Mouse (Mus musculus): ENCODE data around the gene Ddx20. TPM values are rescaled to one million over a fixed set of nuclear protein-coding genes. Genes with fewer than 3 reads are reported as not detected.
"Not testable (repeated sequence)": the region's sequence is repeated elsewhere in the genome, so short reads cannot be mapped to it uniquely, and the experiment has no call there.

The Ddx20 gene
- polyA plus RNA-seq, 1 experiment = 31.3 TPM

DNA sequence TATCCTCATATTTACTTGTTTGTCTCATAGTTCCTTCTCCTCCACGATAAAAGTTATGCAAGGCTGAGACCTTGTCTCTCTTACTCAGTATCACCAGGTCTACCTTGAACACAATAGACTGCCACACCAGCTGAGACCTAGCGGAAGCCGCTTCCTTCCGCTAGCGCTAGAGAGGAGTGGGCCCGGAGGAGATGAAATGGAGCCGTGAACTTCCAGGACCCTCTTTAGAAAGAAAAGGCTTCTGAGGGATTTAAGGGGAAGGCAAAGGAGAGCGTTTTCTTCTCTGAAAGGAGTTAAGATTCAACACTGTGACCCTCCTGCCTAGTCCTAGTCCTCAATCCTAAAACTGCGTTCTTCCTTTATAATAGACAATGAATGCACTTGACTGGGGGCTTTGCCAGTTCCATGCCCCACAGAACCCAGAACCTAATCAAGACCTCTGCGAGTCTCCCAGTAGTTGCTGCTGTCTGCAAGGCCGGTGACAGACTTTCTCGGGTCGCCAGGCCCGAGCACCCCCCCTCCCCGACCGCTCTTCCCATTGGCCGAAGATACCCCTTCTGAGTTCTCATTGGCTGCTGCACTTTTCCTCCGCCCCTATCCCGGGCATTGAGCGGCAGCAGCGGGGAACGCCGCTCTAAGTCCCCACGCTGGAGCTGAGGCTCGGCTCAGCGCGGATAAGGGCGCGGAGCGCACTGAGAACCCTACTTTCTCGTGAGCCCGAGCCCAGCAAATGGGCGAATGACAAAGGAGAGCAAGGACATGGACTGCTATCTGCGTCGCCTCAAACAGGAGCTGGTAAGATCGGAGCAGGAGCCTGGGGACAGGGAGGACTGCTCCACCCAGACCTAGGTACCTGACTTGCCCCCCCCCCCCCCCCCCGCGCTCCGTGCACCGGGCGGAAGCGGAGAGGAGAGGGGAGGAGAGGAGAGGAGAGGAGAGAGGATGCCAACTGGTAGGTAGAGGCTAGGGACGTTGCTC, 16.9 kb upstream of the Ddx20 start, which contains the start of gene Inka2:
Inka2 (plus strand) TSS at position 569 of the 978 bp plus-strand sequence.
- Histone ChIP-seq H3K27me3 (ENCODE audit: control insufficient read depth, insufficient read depth, low read length, poor library complexity, severe bottlenecking) (no peaks in the 10 kb centered on the region), H3K4me3 (ENCODE audit: low read depth, low read length) (peak within 1 kb of the TSS; percentile 88), H3K36me3 (ENCODE audit: control insufficient read depth, insufficient read depth, low read length, poor library complexity, severe bottlenecking) (no peaks in the 10 kb centered on the region), H3K27ac (ENCODE audit: insufficient read depth, low read length) (no peak within 1 kb of the TSS), H3K9me3 (replicated peaks; ENCODE audit: control insufficient read depth, insufficient read depth, low read length, poor library complexity, severe bottlenecking) (no peaks in the 10 kb centered on the region), H3K4me1 (ENCODE audit: control insufficient read depth, insufficient read depth, low read length) (no peaks in the 10 kb centered on the region), H3K9ac (ENCODE audit: low read depth, poor library complexity, severe bottlenecking) (peak within 1 kb of the TSS; percentile 79)
- TF ChIP-seq CTCF (IDR thresholded peaks at IDR 0.05; ENCODE audit: low read depth, low read length) (no peak), POLR2A (IDR thresholded peaks at IDR 0.05; ENCODE audit: insufficient read depth, low read length) (no peak), EP300 (IDR thresholded peaks at IDR 0.05; ENCODE audit: insufficient read depth, low read depth, low read length) (no peak)

DNA sequence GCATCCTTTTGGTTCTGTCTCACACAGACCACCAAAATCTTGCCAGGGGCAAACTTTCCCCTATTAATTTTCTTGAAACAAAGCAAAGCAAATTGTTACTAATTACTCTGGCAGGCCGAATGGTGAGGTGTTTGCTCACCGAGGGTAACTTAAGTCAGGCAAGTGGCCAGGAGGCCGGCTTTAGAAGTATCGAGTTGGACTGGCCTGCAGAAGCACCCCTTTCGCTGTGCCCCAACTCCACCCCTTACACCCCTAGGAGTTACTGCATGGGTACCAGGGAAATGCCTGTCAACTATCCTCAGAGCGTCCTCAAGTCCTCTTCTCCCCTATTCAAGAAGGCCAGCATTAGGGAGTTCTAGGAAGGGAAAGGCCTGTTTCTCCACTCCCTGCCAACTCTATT, 16.2 kb upstream of the Ddx20 start:
- H3K4me3 ChIP-seq (ENCODE audit: low read depth, low read length) = no peak overlapping the region
- no peaks in the 10 kb centered on the region for H3K36me3 ChIP-seq (ENCODE audit: control insufficient read depth, insufficient read depth, low read length, poor library complexity, severe bottlenecking)
- TF ChIP-seq EP300 (IDR thresholded peaks at IDR 0.05; ENCODE audit: insufficient read depth, low read depth, low read length) = no peak
- TF ChIP-seq CTCF (IDR thresholded peaks at IDR 0.05; ENCODE audit: low read depth, low read length) = no peak
- no peak for TF ChIP-seq POLR2A (IDR thresholded peaks at IDR 0.05; ENCODE audit: insufficient read depth, low read length)
- no peak overlapping the region for H3K27ac ChIP-seq (ENCODE audit: insufficient read depth, low read length)
- H3K9me3 ChIP-seq (replicated peaks; ENCODE audit: control insufficient read depth, insufficient read depth, low read length, poor library complexity, severe bottlenecking) = no peaks in the 10 kb centered on the region
- no peaks in the 10 kb centered on the region for H3K27me3 ChIP-seq (ENCODE audit: control insufficient read depth, insufficient read depth, low read length, poor library complexity, severe bottlenecking)
- H3K4me1 ChIP-seq (ENCODE audit: control insufficient read depth, insufficient read depth, low read length) = no peaks in the 10 kb centered on the region
- no peak overlapping the region for H3K9ac ChIP-seq (ENCODE audit: low read depth, poor library complexity, severe bottlenecking)

DNA sequence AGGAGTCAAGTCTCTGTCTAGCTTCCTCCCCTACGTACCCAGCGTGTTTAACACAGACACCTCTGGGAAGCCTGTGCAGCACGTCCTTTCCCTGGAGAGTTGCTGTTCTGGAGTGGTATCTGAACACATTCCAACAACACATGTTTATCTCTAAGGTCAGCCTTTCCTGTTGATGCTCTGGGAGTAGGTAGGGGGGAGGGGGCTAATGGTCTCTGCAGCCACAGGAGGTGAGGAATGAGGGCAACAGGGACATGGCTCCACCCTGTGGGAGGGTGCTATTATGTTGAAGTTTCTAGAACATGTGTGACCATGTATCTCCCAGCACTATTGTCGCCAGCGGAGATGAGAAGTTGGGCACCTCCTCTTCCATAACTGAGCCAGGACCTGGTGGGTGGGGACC, 14.0 kb upstream of the Ddx20 start:
- Histone ChIP-seq H3K27ac (ENCODE audit: insufficient read depth, low read length) (no peak overlapping the region), H3K4me3 (ENCODE audit: low read depth, low read length) (no peak overlapping the region), H3K9me3 (replicated peaks; ENCODE audit: control insufficient read depth, insufficient read depth, low read length, poor library complexity, severe bottlenecking) (no peaks in the 10 kb centered on the region), H3K9ac (ENCODE audit: low read depth, poor library complexity, severe bottlenecking) (no peak overlapping the region), H3K36me3 (ENCODE audit: control insufficient read depth, insufficient read depth, low read length, poor library complexity, severe bottlenecking) (no peaks in the 10 kb centered on the region), H3K4me1 (ENCODE audit: control insufficient read depth, insufficient read depth, low read length) (no peaks in the 10 kb centered on the region), H3K27me3 (ENCODE audit: control insufficient read depth, insufficient read depth, low read length, poor library complexity, severe bottlenecking) (no peaks in the 10 kb centered on the region)
- TF ChIP-seq CTCF (IDR thresholded peaks at IDR 0.05; ENCODE audit: low read depth, low read length) (no peak), POLR2A (IDR thresholded peaks at IDR 0.05; ENCODE audit: insufficient read depth, low read length) (no peak), EP300 (IDR thresholded peaks at IDR 0.05; ENCODE audit: insufficient read depth, low read depth, low read length) (no peak)

DNA sequence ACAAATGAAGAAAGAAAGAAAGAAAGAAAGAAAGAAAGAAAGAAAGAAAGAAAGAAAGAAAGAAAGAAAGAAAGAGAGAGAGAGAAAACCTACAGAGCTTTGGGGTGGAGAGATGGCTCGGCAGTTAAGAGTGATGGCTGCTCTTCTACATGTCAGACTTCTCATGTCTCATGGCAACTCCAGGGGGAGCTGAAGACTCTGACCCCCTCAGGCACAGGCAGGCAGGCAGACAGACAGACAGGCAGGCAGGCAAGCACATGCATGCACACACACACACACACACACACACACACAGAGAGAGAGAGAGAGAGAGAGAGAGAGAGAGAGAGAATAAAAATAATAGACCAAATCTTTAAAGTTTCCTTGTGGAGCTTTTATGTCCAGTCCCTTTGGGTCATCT, 13.4 kb upstream of the Ddx20 start:
- H3K4me3 ChIP-seq (ENCODE audit: low read depth, low read length); H3K36me3 ChIP-seq (ENCODE audit: control insufficient read depth, insufficient read depth, low read length, poor library complexity, severe bottlenecking); H3K9ac ChIP-seq (ENCODE audit: low read depth, poor library complexity, severe bottlenecking); H3K9me3 ChIP-seq (replicated peaks; ENCODE audit: control insufficient read depth, insufficient read depth, low read length, poor library complexity, severe bottlenecking); H3K4me1 ChIP-seq (ENCODE audit: control insufficient read depth, insufficient read depth, low read length); H3K27me3 ChIP-seq (ENCODE audit: control insufficient read depth, insufficient read depth, low read length, poor library complexity, severe bottlenecking); H3K27ac ChIP-seq (ENCODE audit: insufficient read depth, low read length): not testable (repeated sequence)

DNA sequence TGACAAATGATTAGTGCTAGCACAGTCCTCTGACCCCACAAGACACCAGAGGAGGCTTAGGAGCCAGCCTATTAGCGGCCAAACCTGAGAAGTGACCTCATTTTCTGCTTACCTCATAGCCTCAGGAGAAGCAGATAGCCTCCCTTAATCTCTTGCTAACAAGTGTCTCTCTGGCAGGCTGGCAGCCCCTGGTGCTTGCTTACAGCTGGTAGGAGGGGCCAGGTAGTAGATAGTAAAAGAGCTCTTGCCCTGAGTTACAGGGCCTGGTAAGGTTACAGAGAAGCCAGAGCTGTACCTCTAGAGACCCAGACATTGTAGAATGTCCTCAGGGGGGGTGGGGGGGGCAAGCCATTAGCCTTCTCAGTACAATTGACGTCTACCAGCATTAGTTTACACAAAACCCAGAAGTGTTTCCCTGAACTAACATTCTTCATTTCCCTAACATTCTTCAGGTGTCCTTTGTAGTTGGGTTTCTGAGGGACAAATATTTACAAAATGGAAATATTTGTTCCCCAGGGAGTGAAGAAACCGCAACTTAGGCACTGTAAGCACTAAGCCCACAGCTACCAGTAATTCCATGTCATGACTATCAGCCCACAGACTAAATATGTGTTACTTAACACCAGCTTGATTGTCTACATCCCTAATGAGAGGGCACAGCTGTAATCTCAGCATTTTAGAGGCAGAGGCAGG, 12.0 kb upstream of the Ddx20 start:
- no peaks in the 10 kb centered on the region for H3K27me3 ChIP-seq (ENCODE audit: control insufficient read depth, insufficient read depth, low read length, poor library complexity, severe bottlenecking)
- H3K27ac ChIP-seq (ENCODE audit: insufficient read depth, low read length) = no peak overlapping the region
- TF ChIP-seq POLR2A (IDR thresholded peaks at IDR 0.05; ENCODE audit: insufficient read depth, low read length) (no peak), CTCF (IDR thresholded peaks at IDR 0.05; ENCODE audit: low read depth, low read length) (no peak), EP300 (IDR thresholded peaks at IDR 0.05; ENCODE audit: insufficient read depth, low read depth, low read length) (no peak)

DNA sequence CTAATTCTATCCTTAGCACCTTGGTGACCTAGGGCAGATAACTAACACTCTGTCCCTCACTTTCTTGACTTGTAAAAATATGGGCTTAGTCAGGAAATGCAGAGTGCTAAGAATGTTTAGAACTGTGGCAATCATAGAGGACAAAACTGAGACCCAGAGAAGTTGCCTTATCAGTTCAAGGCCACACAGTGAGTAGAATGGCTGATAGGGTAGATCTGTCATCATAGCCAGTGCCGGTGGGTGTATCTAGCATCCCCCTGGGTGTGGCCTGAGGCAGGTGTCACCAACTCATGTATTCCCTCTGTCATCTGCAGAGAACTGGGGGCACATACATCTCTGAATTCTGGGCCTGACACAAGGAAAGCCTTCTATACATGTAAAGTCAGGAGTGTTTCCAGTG, 10.9 kb upstream of the Ddx20 start:
- Histone ChIP-seq H3K27me3 (ENCODE audit: control insufficient read depth, insufficient read depth, low read length, poor library complexity, severe bottlenecking) (no peaks in the 10 kb centered on the region), H3K4me1 (ENCODE audit: control insufficient read depth, insufficient read depth, low read length) (no peaks in the 10 kb centered on the region)
- TF ChIP-seq EP300 (IDR thresholded peaks at IDR 0.05; ENCODE audit: insufficient read depth, low read depth, low read length) (no peak), POLR2A (IDR thresholded peaks at IDR 0.05; ENCODE audit: insufficient read depth, low read length) (no peak), CTCF (IDR thresholded peaks at IDR 0.05; ENCODE audit: low read depth, low read length) (no peak)

More for the DNA sequence above, 12.0 kb upstream of the Ddx20 start:
- no peaks in the 10 kb centered on the region for H3K4me1 ChIP-seq (ENCODE audit: control insufficient read depth, insufficient read depth, low read length)
- H3K9me3 ChIP-seq (replicated peaks; ENCODE audit: control insufficient read depth, insufficient read depth, low read length, poor library complexity, severe bottlenecking) = no peaks in the 10 kb centered on the region
- no peak overlapping the region for H3K4me3 ChIP-seq (ENCODE audit: low read depth, low read length)
- no peak overlapping the region for H3K9ac ChIP-seq (ENCODE audit: low read depth, poor library complexity, severe bottlenecking)
- no peaks in the 10 kb centered on the region for H3K36me3 ChIP-seq (ENCODE audit: control insufficient read depth, insufficient read depth, low read length, poor library complexity, severe bottlenecking)

More for the DNA sequence above, 10.9 kb upstream of the Ddx20 start:
- no peaks in the 10 kb centered on the region for H3K36me3 ChIP-seq (ENCODE audit: control insufficient read depth, insufficient read depth, low read length, poor library complexity, severe bottlenecking)
- no peaks in the 10 kb centered on the region for H3K9me3 ChIP-seq (replicated peaks; ENCODE audit: control insufficient read depth, insufficient read depth, low read length, poor library complexity, severe bottlenecking)
- H3K9ac ChIP-seq (ENCODE audit: low read depth, poor library complexity, severe bottlenecking) = no peak overlapping the region
- H3K4me3 ChIP-seq (ENCODE audit: low read depth, low read length) = no peak overlapping the region
- H3K27ac ChIP-seq (ENCODE audit: insufficient read depth, low read length) = no peak overlapping the region

All from ES-Bruce4 (cell line).